Mouse (Mus musculus): ENCODE measurements around the gene Bad.
A peak's percentile ranks its signal among the peaks of the same experiment; 100 is the strongest.

DNA sequence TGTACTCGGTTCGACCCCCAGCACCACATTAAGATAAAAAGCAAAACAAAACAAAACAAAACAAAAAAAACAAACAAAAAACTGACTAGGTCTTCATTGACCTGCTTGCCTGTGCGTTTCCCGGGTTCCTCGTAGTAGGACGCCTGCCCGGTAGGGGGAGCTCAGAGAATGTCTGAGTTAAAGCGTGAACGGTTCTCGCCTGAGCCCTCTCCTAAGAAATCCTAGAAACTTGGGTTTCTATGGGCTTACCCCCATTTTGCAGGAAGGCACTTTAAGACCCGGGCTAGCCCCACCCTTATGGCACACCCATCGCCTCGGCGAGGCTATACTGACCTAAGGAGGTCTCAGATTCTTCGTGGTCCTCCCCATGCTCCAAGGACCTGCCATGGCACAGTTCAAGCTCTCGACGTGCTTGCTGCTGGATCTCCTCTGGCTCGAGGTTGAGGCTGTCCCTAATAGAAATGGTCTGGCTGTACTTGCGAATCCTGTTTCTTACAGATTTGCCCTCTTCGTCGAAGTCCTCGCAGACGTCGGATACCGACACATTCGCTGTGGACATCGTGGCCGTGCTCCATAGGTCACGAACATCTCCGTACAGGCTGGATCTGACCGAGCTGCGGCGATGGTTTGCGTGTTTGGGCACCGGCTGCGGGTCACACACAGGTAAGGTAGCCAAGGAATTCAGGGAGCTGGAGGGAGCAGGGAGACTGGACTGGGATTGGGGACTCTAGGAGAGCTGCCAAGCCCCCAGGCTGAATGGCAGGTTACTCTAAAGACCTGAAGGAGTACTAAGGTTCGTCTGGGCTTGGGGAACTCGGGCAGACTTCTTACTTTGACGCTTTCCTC is 17.0 kb upstream of the Bad start:
- TF ChIP-seq CTCF (conservative IDR thresholded peaks at IDR 0.05; ENCODE audit: low read length) (peak; percentile 68), NANOG (IDR thresholded peaks at IDR 0.05; ENCODE audit: borderline replicate concordance, low read length) (no peak), POU5F1 (IDR thresholded peaks at IDR 0.05; ENCODE audit: borderline replicate concordance, low read length) (no peak)
